Mouse (Mus musculus) thymus, postnatal 4 days (tissue): ENCODE measurements around the gene Ildr1.
A peak's percentile ranks its signal among the peaks of the same experiment; 100 is the strongest.

ENCODE experiments used
- DNase-seq: peaks from one replicate; pipeline ENCODE4 v3.0.0; 2021

The Ildr1 gene

DNA sequence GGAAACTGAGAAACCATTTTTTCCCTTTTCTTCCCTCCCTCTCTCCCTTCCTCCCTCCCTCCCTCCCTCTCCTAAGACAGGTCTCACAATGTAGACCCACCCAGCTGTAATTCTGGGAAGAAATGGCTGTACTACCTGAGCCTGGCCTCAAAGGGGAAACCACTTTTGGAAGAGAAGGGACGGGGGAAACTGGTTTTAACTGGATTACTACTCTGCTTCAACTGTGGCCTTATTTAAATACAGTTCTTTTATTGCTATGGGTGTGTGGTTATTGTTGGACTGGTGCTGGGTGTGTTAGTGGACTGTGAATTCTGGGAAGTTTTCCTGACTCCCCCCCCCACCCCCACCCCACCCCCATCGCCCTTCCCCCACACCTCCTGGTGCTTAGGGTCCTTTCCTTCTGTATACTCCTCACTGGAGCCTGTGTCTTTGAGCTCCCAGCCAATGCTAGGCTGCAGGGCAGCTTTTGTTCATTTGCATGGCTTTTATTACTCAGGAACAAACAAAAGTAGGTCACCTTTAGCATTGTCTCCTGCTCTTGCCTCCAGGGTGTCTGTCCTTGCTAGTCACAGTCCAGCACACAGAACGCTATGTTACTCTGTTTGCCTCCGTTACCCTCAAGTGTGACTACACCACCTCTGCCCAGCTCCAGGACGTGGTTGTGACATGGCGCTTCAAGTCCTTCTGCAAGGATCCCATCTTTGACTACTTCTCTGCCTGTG is 14.1 kb downstream of the Ildr1 start:
- DNase-seq: no peak

DNA sequence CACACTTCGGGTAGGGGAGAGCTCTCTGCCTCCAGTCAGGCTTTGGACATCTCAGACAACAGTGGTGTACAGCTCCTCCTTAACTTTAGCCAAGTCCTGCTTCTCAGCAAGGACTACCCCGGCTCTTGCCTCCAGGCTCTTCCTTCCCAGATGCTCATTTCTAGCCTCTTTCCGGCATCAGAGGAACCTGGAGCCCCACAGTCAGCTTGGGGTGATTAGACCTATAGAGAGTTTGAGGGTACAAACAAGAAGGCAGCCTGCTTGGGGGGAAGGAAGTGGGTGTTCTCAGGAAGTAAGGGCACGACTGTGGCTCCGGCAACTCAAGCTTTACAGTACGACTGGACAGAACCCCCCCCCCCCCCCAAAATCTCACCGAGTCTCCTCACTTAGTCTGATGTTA is 15.0 kb downstream of the Ildr1 start:
- no peak for DNase-seq

DNA sequence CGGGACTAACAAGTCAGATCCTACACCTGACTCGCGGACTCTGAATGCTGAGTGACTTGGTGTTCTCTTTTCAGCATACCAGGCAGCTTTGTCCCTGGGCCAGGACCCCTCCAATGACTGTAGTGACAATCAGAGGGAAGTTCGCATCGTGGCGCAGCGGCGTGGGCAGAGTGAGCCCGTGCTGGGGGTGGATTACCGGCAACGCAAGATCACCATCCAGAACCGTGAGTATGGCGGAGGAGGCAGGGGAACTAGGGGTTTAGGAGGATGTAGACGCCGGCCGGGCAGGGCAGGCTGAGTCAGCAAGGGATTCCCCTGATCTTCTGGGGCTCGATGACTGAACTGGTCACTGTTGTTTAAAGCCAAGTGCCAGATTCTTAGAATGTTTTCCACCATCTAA is 15.6 kb downstream of the Ildr1 start:
- DNase-seq: no peak

DNA sequence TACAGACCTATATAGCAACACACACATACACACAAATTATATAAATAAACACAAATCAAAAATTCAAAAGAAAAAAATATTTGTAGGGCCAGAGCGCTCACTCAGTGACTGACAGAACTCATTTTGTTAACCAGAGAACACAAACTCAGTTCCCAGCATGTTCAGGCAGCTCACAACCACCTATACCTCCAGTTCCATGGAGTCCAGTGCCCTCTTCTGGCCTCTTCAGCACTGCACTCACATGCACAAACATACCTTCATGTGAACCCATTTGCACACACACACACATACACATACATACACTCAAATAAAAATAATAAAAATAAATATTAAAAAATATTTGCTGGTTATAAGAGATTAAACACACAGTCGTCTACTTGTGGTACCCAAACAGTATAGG is 17.0 kb downstream of the Ildr1 start:
- DNase-seq: no peak

DNA sequence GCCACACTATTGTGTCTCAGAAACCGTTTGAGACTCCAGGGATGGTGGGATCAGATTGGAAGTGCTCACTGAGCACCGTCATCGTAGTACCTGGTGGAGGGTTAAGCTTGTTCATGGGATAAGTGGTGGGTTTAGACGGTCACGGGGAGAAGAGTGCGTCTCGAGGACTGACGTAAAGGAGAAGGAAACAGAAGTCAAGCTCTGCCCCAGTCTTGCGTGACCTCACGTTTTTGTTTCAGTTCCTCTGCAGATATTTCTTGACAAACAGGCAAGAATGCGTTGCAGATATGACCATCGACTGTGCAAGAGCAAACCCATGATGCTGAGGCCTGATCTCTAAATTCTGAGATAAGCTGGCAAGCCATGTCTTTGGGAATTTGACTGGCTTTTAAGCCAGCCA is 18.0 kb downstream of the Ildr1 start:
- DNase-seq: no peak

DNA sequence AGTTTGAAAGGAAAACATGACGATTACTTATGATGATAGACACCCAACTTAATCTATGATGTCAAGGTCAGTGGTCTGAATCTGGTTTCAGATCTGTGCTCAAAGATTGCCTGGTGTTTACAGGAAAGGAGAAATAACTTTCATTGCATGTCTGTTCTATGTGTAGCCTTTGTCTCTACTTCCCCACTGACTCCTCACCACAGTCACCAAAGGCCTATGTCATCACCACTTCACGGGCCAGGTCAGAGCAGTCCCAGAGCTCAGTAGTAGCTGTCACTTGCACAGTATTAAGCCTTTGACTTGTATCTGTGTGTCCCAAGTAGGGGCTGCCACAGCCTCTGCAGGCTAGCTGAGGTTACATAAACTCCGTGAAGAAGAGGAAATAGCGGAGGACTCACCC is 23.7 kb downstream of the Ildr1 start:
- no peak for DNase-seq

DNA sequence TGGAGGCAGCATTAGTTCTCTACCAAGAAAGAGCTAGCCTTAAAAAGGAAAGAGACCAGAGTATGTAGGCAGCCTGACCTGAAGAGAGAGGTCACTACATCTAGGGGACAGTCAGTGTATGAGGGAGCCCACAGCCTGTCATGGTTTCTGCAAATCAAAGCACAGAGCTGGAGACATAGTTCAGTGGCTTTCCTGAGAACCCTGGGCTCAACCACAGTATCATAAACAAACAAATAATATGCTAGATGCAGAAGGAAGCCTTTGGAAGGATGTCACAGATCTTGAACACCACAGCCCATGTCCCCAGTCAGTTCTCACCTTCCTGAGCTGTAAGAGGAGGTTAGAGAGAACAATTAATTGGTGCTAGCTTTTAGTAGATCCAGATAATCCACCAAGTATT is 24.9 kb downstream of the Ildr1 start:
- no peak for DNase-seq

DNA sequence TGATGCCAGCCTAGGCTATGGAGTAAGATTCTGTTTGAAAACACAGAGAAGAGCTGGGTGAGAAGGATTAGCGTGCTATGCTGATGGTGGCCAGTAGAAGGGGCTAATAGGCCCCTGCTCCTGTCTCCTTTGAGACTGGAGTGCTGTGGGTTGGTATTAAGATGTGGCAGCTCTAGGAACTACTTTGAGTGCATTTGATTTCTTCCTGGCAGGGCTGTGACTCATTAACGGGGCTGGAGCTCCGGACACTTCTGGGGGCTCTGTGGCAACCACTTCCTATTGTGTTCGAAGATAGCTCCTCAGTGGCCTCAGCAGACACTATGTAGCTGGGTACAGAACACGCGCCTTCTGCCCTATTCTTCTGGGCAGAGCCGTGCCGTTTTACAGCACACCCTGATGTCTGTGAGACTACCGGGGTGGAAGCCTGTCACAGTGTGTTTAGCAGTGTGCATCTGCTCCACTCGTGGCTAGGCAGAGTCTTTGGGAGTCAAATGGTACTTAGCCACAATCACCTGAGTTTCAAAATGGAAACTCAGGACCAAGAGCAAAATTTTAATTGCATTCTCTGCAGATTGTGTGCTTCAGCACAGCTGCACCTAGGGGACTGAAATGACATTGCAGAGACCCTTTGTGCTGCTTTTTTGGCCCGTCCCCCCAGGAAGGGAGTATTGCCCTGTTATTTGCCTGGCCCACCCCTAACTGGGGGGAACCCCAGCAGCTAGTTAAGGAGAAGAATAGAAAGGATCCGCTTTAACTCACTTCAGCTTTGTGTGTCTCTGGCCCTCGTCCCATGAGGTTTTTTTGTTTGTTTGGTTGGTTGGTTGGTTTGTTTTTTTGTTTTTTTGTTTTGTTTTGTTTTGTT is 26.6 kb downstream of the Ildr1 start:
- no peak for DNase-seq

DNA sequence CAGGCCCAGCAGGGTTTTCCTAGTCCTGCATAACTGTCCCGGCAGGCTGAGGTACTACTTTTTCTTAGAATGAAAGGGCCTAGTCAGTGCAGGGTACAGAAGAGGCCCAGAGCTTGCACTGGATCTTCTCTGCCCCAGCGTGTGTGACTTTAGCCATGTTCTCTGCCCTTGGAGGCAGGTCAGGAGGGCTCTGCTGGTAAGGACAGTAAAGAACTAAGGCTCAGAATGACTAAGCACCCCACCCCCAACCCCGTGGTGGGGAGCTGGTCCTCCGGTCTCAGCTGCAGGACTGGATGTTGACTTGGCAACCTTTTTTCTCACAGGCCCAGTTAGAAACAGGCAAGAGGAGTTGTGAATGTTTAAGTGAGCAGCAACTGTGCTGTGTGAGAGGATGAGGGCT is 29.0 kb downstream of the Ildr1 start:
- no peak for DNase-seq

DNA sequence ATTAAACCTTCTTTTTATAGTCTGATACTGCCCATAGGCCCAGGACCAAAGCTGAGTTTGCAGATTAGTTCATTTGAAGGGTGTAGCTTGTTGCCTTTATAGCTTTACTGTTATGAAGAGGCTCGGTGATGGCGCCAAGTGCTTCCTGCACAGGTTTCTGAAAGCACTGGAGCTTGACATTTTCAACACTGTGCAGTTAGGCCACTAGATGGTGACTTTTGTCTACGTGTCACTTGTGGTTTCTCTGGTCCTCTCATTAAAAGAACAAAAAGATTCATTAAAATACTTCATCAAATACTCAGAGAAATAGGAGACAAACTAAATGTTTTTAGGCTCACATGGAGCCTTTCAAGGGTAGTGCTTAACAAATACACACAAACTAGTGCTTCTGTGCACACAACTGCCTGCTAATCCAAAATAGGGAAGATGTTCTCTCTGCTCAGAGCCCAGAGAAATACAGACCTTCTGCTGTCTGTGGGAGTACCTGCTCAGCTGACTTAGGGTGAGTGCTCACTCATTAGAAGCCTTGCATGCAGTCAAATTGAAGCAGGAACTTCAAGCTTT is 30.2 kb downstream of the Ildr1 start:
- DNase-seq: no peak

DNA sequence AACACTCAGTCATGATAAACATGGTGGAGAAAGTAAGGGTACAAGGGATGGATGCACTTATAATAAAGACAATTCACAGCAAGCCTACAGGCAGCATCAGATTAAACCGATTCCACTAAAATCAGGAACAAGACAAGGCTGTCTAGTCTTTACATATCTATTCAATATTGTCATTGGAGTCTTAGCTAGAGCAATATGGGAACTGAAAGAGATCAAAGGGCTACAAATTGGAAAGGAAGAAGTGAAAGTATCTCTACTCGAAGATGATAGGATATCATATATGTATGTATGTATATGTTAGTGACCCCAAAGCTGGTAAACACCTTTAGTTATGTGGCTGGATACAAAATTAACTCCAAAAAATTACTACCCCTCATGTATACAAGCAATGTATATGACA is 35.2 kb downstream of the Ildr1 start:
- no peak for DNase-seq

DNA sequence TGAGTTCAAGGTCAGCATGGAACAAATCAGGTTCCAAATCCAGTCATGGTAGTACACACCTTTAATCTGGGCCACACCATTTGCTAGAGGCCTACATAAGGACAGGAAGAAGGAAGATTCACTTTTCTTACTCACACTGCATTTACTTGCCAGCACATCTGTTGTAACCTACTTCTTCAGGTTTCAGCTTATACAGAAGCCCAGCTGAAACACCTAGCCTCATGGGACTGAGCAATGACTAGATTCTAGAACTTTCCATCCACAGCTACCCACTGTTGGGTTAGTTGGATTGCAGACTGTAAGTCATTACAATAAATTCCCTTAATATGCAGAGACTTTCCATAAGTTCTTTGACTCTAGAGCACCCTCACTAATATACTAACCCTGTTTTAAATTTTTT is 38.8 kb downstream of the Ildr1 start:
- DNase-seq: no peak

DNA sequence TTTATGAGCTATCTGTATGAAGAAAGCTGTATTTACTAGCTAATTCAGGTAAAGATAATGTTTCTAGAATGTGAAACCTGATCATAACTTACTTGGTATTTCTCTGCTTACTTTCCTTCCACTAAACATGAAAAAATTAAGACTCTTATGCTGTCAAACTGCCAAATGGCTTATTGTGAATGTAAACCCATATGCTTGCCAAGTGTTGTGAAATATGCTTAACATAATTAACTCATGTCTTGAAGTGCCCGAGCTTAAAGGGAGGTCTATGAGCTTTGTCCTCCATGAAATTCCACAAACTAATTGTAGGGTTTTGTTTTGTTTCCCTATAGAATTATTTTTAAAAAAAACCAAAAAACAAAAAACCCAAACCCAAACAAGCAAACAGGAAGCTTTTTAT is 40.0 kb downstream of the Ildr1 start:
- DNase-seq: no peak

DNA sequence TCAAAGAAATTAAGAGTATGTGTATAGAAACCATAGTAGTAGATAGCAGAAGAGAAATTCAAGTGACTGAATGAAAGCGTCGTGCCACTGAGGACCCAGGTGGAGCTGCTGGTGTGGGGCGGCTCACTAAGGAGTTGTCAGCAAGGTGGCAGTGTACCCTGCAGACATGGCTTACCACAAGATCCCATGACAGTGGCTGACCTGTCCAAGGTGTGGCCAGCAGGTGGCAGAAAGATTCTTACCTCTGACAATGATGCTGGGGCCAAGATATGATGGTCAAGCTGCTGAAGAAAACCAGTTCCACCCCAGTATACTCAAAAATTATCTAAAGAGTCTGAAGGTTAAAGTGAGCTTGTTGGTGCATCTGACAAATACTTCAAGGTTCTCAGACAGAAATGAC is 41.6 kb downstream of the Ildr1 start:
- no peak for DNase-seq

DNA sequence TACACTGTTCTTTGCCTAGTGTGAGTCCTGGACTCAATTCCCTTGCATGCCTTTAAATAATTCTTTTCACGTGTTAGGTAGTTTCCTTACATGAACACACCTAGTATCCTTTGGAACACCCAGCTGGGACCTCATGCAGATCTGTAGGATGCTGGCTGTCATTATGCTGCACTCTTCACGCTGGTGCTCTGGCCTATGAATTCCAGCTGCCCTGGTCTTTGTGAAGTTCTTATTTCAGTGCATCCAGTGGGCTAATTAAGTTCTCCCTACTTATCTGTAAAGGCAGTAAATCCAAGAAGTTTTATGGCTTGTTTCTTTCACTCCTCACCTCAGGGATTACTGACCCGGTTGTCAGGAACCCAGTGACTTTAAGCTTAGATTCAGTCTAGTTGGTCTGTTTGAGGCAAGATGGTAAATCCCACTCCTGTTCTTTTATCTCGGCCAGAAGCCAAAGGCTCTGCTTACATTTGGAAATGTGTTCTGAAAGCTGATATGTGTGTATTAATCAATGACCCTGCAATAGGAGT is 45.7 kb downstream of the Ildr1 start:
- no peak for DNase-seq

DNA sequence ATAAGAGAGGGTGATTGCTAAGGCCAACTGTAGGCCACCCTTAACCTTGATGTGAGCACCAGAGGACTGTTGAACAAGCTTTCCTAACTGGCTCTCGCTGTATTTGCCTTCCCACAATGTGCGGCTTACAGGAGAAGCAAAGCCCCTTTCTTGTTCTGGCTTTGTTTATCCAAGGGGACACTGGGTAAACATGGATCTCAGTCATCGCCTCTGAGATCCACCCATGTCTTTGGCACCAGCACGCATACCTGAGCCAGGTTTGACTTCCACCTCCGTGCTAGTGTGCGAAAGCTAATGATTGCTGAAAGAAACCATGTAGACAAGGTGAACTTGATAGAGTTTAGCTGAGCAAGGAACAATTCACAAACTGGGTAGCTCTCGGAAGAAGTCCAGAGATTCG is 49.8 kb downstream of the Ildr1 start:
- no peak for DNase-seq

DNA sequence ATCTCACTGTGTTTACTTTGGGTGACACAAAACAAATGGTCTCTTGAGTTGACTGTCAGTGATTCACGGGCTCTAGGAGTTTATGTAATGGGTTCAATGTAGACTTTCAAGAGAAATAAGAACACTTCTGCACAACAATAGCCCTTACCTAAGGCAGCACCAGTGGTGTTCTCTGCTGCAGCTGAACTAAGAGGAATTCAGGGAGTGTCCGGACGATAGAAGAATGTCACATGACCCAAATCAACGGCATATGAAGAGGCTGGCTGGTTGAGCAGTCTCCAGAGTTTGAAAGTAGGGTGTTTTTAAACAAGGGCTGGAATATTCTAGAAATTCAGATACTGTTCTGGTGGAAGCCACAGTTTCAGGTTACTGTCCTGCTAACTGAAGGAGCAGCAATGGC is 53.3 kb downstream of the Ildr1 start:
- DNase-seq: no peak

DNA sequence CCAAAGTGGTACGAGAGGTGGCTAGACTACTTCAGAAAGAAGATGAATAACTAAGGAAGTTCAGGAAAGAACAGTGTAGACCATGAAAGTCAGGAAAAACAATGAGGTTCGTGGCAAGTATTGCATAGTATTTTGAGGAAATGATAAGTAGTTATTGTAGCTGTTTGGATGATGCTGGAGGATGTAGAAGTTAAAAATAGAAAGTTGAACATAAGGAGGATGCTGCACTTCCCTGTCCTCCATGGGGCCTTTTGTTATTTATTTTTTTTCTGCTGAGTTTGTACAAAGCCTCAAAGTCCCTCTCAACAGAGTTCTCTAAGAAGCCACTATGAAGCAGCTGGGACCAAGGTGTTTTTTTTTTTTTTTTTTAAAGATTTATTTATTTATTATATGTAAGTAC is 54.0 kb downstream of the Ildr1 start:
- DNase-seq: no peak

DNA sequence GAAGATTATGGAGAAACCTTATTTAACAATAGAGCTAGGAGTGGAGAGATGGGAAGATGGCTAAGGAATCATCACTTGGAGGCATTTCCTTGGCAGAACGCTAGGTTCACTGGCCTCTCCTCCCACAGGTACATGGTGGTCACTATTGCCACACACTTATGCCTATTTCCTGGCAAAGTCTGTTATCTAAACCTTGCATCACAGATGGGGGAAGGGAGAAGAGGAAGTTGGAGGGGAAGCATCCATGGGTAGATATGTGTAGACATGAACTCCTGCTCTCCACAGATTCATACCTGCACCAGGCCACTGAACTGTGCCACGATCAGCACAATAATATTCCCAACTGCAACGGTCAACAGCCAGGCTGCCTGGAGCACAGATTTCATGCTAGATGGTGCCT is 58.2 kb downstream of the Ildr1 start:
- no peak for DNase-seq

DNA sequence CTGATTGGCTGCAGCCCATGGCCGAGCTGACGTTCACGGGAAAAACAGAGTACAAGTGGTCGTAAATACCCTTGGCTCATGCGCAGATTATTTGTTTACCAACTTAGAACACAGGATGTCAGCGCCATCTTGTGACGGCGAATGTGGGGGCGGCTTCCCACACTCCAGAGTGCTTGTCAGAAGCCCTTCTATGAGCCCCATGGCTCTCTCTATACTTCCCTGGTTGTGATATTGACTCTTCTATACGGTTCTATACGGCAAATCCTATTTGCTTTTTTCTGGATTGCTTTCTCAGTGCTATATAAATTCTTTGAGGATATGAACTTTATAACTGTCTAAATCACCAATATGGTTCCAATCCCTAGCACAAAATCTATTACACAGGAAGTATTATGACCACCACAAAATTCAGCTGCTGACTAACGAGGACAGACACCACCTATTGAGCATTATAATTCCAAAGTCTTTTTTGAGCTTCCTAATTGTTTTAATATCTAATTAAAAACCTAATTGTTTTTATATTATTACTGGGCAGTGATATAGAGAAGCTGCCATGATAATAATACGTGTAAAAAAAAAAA is 76.5 kb downstream of the Ildr1 start:
- peak; percentile 38 for DNase-seq

DNA sequence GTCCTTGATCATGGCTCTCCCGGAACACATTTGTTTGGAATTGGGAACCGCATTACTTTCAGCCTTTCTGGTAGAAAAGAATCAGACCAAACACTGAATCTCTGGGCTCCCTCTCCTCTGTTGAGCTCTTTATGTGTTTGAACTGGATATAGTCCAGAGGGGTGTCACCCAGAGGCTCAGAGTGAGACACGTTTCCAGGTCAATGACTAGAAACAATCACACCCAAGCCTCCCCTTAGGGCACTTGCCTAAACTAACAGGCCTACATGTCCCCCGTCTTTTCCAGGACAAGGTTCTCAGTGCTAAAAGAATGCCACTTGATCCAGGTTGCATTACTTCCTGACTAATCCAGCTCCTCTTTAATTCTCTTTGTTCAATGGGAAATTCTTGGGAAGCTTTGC is 77.1 kb downstream of the Ildr1 start:
- no peak for DNase-seq

DNA sequence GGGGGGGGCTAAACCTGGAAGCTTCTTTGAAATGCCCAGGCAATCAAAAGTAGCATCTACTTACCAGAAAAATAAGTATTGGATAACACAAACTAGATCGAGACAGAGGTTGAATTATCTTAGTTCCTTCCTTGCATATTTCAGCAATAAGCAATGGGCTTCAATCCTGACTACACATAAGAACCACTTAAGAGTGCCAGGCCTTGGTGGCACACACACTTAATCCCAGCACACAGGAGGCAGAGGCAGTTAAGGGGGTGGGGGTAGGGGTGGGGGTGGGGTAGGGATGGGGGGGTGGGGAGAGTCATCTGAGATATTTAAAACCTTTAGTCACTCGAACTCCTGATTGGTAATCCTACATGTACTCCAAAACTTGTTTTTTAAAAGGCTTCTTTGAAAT is 77.5 kb downstream of the Ildr1 start:
- DNase-seq: no peak

DNA sequence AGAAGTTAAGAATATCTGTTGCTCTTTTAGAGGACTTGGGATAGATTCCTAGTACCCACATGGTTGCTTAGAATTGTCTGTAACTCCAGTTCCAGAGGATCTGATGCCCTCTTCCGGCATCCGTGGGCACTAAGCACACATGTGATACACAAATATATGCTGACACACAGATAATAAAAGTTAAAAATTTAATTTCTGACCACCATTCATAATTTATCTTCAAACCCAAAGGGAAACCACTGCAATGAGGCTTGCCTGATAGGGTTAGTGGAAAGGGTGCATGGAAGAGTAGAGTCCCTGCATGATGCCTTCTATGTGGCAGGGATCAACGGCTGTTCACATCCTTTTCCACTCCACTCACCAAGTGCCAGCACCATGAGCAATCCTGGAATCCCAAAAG is 77.9 kb downstream of the Ildr1 start:
- no peak for DNase-seq

DNA sequence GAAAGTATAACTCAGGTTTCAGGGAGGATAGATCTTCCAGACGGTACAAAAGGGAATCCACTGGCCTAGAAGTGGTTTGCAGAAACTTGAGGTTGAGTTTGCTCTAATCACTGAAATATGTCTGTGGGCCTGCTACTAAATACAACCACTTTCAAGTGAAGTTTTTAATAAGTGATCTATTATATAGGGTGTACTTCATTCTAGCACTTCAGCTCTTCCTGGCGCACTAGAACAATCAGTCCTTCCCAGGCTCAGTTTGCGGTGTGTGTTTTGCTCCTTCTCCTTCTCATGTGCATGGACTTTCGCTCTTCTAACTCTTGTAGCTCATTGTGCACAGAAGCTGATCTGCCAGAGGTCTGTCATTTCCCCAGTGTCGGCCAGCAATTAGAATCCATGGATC is 79.2 kb downstream of the Ildr1 start:
- DNase-seq: no peak
